Mouse (Mus musculus) neural tube, embryonic 13.5 days (tissue): ENCODE measurements at regions not wholly inside any gene's neighbourhood (a gene's known extent, or its start where the extent isn't known, plus 50 kb on each side); places are given as distances from the start of the nearest gene placed in this dataset.

Experiments
- ATAC-seq: fragments of 200-750 bp; cut with Nextera tagmentation; 2 replicates; pipeline ENCODE4 v1.8.0; 2017; ENCODE audit warnings: low read depth, mild to moderate bottlenecking, moderate TSS enrichment, moderate library complexity
- H3K27ac ChIP-seq: fragments of 300-500 bp; sonication (generic); replicated peaks from 2 replicates; pipeline ENCODE4 v1.5.1; 2015; ENCODE audit warnings: moderate library complexity, mild to moderate bottlenecking, inconsistent platforms
- H3K27me3 ChIP-seq: fragments of 300-500 bp; sonication (generic); 2 replicates; pipeline ENCODE4 v1.6.1; 2015; ENCODE audit warnings: mild to moderate bottlenecking, inconsistent platforms
- H3K36me3 ChIP-seq: fragments of 300-500 bp; sonication (generic); 2 replicates; pipeline ENCODE4 v1.6.1; 2015; ENCODE audit warnings: mild to moderate bottlenecking, inconsistent platforms
- H3K4me1 ChIP-seq: fragments of 300-500 bp; sonication (generic); replicated peaks from 2 replicates; pipeline ENCODE4 v1.6.1; 2015; ENCODE audit warnings: inconsistent platforms
- H3K4me2 ChIP-seq: fragments of 300-500 bp; sonication (generic); 2 replicates; pipeline ENCODE4 v1.6.1; 2015; ENCODE audit warnings: inconsistent platforms, mild to moderate bottlenecking, moderate library complexity
- H3K4me3 ChIP-seq: fragments of 300-500 bp; sonication (generic); 2 replicates; pipeline ENCODE4 v1.5.1; 2015; ENCODE audit warnings: mild to moderate bottlenecking, inconsistent platforms
- H3K9ac ChIP-seq: fragments of 300-500 bp; sonication (generic); 2 replicates; pipeline ENCODE4 v1.6.1; 2015; ENCODE audit warnings: moderate library complexity, mild to moderate bottlenecking, inconsistent platforms
- H3K9me3 ChIP-seq: fragments of 300-500 bp; sonication (generic); 2 replicates; pipeline ENCODE4 v1.6.1; 2016; ENCODE audit warnings: inconsistent platforms
- WGBS: fragments of 180-500 bp; shearing (Covaris S2); methylation state at CpG from one replicate; pipeline ENCODE4 v1.1.7; 2015; 5-methylcytosine and 5-hydroxymethylcytosine counted together

GRCm38 (mm10) chr9:87894051-87894450, 163.0 kb upstream of the Tbx18 start:
- no peaks in the 10 kb centered on the region for H3K9me3 ChIP-seq
- H3K27me3 ChIP-seq, result no peaks in the 10 kb centered on the region
- H3K4me1 ChIP-seq, result no peaks in the 10 kb centered on the region
- 17% methylated on average over 4 of the region's 4 CpGs for WGBS
- no peak overlapping the region for H3K9ac ChIP-seq
- H3K27ac ChIP-seq, result no peak overlapping the region
- no peak overlapping the region for H3K4me2 ChIP-seq
- no peak for ATAC-seq
- H3K36me3 ChIP-seq, result no peaks in the 10 kb centered on the region
- H3K4me3 ChIP-seq, result no peak overlapping the region

GRCm38 (mm10) chr9:87894596-87894995, 163.5 kb upstream of the Tbx18 start:
- Histone ChIP-seq H3K4me1 (no peaks in the 10 kb centered on the region), H3K27ac (no peak overlapping the region), H3K9me3 (no peaks in the 10 kb centered on the region), H3K9ac (no peak overlapping the region), H3K4me2 (no peak overlapping the region), H3K36me3 (no peaks in the 10 kb centered on the region), H3K27me3 (no peaks in the 10 kb centered on the region), H3K4me3 (no peak overlapping the region)
- 42% methylated on average over 3 of the region's 3 CpGs for WGBS
- no peak for ATAC-seq

GRCm38 (mm10) chr9:87895526-87895925, 164.5 kb upstream of the Tbx18 start:
- WGBS, result 82% methylated on average over 4 of the region's 4 CpGs
- H3K9ac ChIP-seq, result no peak overlapping the region
- no peaks in the 10 kb centered on the region for H3K27me3 ChIP-seq
- no peaks in the 10 kb centered on the region for H3K36me3 ChIP-seq
- no peaks in the 10 kb centered on the region for H3K4me1 ChIP-seq
- no peaks in the 10 kb centered on the region for H3K9me3 ChIP-seq
- no peak overlapping the region for H3K4me3 ChIP-seq
- no peak overlapping the region for H3K27ac ChIP-seq
- ATAC-seq, result no peak
- H3K4me2 ChIP-seq, result no peak overlapping the region

GRCm38 (mm10) chr9:87897336-87897735, 166.3 kb upstream of the Tbx18 start:
- ATAC-seq, result no peak
- H3K4me3 ChIP-seq, result no peak overlapping the region
- no peak overlapping the region for H3K27ac ChIP-seq
- WGBS, result 75% methylated on average over 3 of the region's 3 CpGs
- H3K4me1 ChIP-seq, result no peaks in the 10 kb centered on the region
- H3K4me2 ChIP-seq, result no peak overlapping the region
- H3K9me3 ChIP-seq, result no peaks in the 10 kb centered on the region
- H3K27me3 ChIP-seq, result no peaks in the 10 kb centered on the region
- no peaks in the 10 kb centered on the region for H3K36me3 ChIP-seq
- no peak overlapping the region for H3K9ac ChIP-seq

GRCm38 (mm10) chr9:87899368-87899767, 168.3 kb upstream of the Tbx18 start:
- Histone ChIP-seq H3K4me1 (no peaks in the 10 kb centered on the region), H3K9me3 (no peaks in the 10 kb centered on the region), H3K27me3 (no peaks in the 10 kb centered on the region), H3K27ac (no peak overlapping the region), H3K4me3 (no peak overlapping the region), H3K4me2 (no peak overlapping the region), H3K36me3 (no peaks in the 10 kb centered on the region), H3K9ac (no peak overlapping the region)
- ATAC-seq, result no peak
- 59% methylated on average over 5 of the region's 5 CpGs for WGBS

GRCm38 (mm10) chr9:87899800-87900199, 168.7 kb upstream of the Tbx18 start:
- Histone ChIP-seq H3K4me3 (no peak overlapping the region), H3K36me3 (no peaks in the 10 kb centered on the region), H3K4me2 (no peak overlapping the region), H3K9ac (no peak overlapping the region), H3K27me3 (no peaks in the 10 kb centered on the region), H3K9me3 (no peaks in the 10 kb centered on the region), H3K27ac (no peak overlapping the region), H3K4me1 (no peaks in the 10 kb centered on the region)
- no peak for ATAC-seq
- WGBS, result 74% methylated on average over 7 of the region's 7 CpGs

- Histone ChIP-seq H3K9me3 (no peaks in the 10 kb centered on the region), H3K4me1 (no peaks in the 10 kb centered on the region), H3K4me3 (no peak overlapping the region), H3K27ac (no peak overlapping the region), H3K36me3 (no peaks in the 10 kb centered on the region), H3K27me3 (no peaks in the 10 kb centered on the region), H3K4me2 (no peak overlapping the region), H3K9ac (no peak overlapping the region)
- 91% methylated on average over 8 of the region's 8 CpGs for WGBS
- no peak for ATAC-seq
Observed at GRCm38 (mm10) chr9:87921291-87921690, 190.2 kb upstream of the Tbx18 start.

- no peaks in the 10 kb centered on the region for H3K36me3 ChIP-seq
- no peaks in the 10 kb centered on the region for H3K4me1 ChIP-seq
- H3K9ac ChIP-seq, result no peak overlapping the region
- no peak overlapping the region for H3K27ac ChIP-seq
- no peaks in the 10 kb centered on the region for H3K27me3 ChIP-seq
- H3K4me3 ChIP-seq, result no peak overlapping the region
- no peaks in the 10 kb centered on the region for H3K9me3 ChIP-seq
- no peak for ATAC-seq
- 95% methylated on average over 4 of the region's 4 CpGs for WGBS
- H3K4me2 ChIP-seq, result no peak overlapping the region
Observed at GRCm38 (mm10) chr9:87925151-87925550, 194.1 kb upstream of the Tbx18 start.

- H3K9me3 ChIP-seq, result no peaks in the 10 kb centered on the region
Observed at GRCm38 (mm10) chr9:87933230-87933629, 202.2 kb upstream of the Tbx18 start.

GRCm38 (mm10) chr9:87952426-87952825, 221.4 kb upstream of the Tbx18 start:
- no peaks in the 10 kb centered on the region for H3K36me3 ChIP-seq
- no peak for ATAC-seq
- H3K4me2 ChIP-seq, result no peak overlapping the region
- H3K9ac ChIP-seq, result no peak overlapping the region
- H3K27ac ChIP-seq, result no peak overlapping the region
- no peaks in the 10 kb centered on the region for H3K27me3 ChIP-seq
- H3K4me3 ChIP-seq, result no peak overlapping the region
- H3K9me3 ChIP-seq, result no peaks in the 10 kb centered on the region
- 90% methylated on average over 2 of the region's 2 CpGs for WGBS
- H3K4me1 ChIP-seq, result no peaks in the 10 kb centered on the region

More at GRCm38 (mm10) chr9:87933230-87933629, 202.2 kb upstream of the Tbx18 start:
- Histone ChIP-seq H3K4me3 (no peak overlapping the region), H3K4me2 (no peak overlapping the region), H3K36me3 (no peaks in the 10 kb centered on the region), H3K27ac (no peak overlapping the region), H3K27me3 (no peaks in the 10 kb centered on the region), H3K9ac (no peak overlapping the region), H3K4me1 (no peaks in the 10 kb centered on the region)
- 85% methylated on average over 5 of the region's 5 CpGs for WGBS
- no peak for ATAC-seq

GRCm38 (mm10) chr9:87954941-87955340, 223.9 kb upstream of the Tbx18 start:
- no peak for ATAC-seq
- no peak overlapping the region for H3K4me2 ChIP-seq
- H3K9ac ChIP-seq, result no peak overlapping the region
- H3K36me3 ChIP-seq, result no peaks in the 10 kb centered on the region
- H3K27me3 ChIP-seq, result no peaks in the 10 kb centered on the region
- H3K27ac ChIP-seq, result no peak overlapping the region
- H3K4me3 ChIP-seq, result no peak overlapping the region
- H3K9me3 ChIP-seq, result no peaks in the 10 kb centered on the region
- no peaks in the 10 kb centered on the region for H3K4me1 ChIP-seq

GRCm38 (mm10) chr9:87961796-87962195, 230.7 kb upstream of the Tbx18 start:
- no peak overlapping the region for H3K4me2 ChIP-seq
- ATAC-seq, result no peak
- no peak overlapping the region for H3K9ac ChIP-seq
- H3K36me3 ChIP-seq, result no peaks in the 10 kb centered on the region
- no peak overlapping the region for H3K4me3 ChIP-seq
- no peaks in the 10 kb centered on the region for H3K4me1 ChIP-seq
- H3K9me3 ChIP-seq, result no peaks in the 10 kb centered on the region
- no peaks in the 10 kb centered on the region for H3K27me3 ChIP-seq
- no peak overlapping the region for H3K27ac ChIP-seq
- WGBS, result 88% methylated on average over 4 of the region's 4 CpGs

- Histone ChIP-seq H3K9ac (no peak overlapping the region), H3K4me1 (no peaks in the 10 kb centered on the region), H3K27ac (no peak overlapping the region), H3K27me3 (no peaks in the 10 kb centered on the region), H3K9me3 (no peaks in the 10 kb centered on the region), H3K4me3 (no peak overlapping the region), H3K4me2 (no peak overlapping the region), H3K36me3 (no peaks in the 10 kb centered on the region)
- WGBS, result 81% methylated on average over 2 of the region's 2 CpGs
- no peak for ATAC-seq
Observed at GRCm38 (mm10) chr9:87964508-87964907, 233.4 kb upstream of the Tbx18 start.
